Mouse (Mus musculus): ENCODE measurements around the gene Vmn2r32. TPM values are rescaled to one million over a fixed set of nuclear protein-coding genes. Genes with fewer than 3 reads are reported as not detected.

Vmn2r32 gene
- not detected for total RNA-seq (2023)

GRCm38 (mm10) chr7:7479918-7480317 is at the start of gene Vmn2r32:
TSS of gene Vmn2r32 (minus strand) at chr7:7480018.

Other genes starting within 250 kb of the Vmn2r32 start
- not detected for gene Vmn2r29, start 232.7 kb downstream of the Vmn2r32 start, total RNA-seq (2023)
- gene Gm45844, start 201.7 kb downstream of the Vmn2r32 start, total RNA-seq (2023): 1.2 TPM
- 42.7 TPM for gene Clcn4, start 179.2 kb downstream of the Vmn2r32 start, total RNA-seq (2023)
- not detected for gene Vmn2r30, start 142.4 kb downstream of the Vmn2r32 start, total RNA-seq (2023)
- not detected for gene Gm45783, start 105.4 kb downstream of the Vmn2r32 start, total RNA-seq (2023)
- not detected for gene Vmn2r31, start 80.3 kb downstream of the Vmn2r32 start, total RNA-seq (2023)
- gene Vmn2r33, start 86.8 kb upstream of the Vmn2r32 start, total RNA-seq (2023): not detected
- not detected for gene Vmn2r34, start 209.5 kb upstream of the Vmn2r32 start, total RNA-seq (2023)